Mouse (Mus musculus): ENCODE results near the gene Tstd1.

Gene Tstd1

DNA sequence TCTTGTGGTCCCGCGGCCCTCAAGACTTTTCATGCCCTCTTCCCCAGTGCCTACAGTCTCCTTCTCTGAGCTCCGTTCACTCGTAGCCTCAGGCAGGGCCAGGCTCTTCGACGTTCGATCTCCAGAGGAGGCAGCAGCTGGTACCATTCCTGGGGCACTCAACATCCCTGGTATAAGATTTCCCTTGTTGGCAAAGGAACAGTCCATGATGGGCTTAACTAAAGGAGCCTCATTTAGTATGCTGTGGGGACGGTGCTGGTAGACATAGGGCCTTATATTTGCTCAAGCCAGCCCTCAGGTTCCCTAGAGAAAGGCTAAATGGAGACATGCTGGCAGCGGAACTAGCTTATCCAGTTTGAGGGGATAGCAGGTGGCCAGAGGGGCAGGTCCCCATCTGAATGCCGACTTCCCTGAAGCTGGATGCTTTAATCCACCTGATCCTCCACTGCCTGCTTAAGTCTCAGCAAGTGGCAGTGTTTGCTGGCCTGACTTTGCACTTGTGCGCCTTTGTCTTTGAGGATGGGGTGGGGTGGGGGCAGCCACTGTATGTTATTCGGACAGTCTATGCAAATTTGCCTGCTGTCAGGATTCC lies 715 bp downstream of the Tstd1 start:
- DNase-seq: no peak

DNA sequence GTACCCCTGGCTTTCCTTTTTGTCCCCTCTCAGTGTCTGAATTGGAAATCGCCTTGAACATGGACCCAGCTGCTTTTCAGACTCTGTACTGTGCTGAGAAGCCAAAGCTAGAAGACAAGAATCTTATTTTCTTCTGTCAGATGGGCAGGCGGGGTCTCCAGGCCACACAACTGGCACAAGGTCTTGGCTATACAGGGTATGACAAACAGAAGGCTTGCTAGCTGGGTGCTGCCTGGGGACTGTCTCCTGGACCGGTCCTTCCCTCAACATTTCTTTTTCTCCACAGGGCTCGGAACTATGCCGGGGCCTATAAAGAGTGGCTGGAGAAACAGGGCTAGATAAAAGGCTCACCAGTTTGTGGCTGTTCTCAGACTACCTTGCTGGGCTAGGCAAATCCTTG lies 1.2 kb downstream of the Tstd1 start:
- DNase-seq: no peak

DNA sequence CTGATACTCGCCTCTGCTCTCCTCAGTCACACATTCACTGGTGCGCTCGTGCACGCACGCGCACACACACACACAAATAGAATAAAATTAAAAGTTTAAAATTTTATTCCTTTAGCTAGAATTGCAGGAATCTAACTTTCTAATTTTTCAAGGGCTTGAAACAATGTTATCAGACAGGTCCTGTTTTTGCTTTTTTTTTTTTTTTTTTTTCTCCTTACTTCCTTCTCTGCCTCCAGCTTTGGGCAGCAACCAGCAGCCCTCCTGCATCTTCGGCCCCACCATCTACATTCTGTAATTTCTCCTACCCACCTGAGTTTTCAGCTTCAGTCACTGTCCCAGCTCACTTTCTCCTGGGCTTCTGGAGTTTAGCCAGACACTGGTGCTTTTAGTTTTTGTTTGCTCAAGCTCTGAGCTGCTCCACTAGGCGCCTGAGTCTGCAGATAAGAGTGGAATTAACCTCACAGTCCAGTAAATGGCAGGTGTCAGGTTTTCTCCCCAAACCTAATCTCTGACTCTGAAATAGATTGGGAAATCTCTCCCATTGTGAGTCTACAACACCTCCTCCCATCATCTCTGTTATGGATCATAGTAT lies 3.9 kb downstream of the Tstd1 start:
- no peak for DNase-seq

DNA sequence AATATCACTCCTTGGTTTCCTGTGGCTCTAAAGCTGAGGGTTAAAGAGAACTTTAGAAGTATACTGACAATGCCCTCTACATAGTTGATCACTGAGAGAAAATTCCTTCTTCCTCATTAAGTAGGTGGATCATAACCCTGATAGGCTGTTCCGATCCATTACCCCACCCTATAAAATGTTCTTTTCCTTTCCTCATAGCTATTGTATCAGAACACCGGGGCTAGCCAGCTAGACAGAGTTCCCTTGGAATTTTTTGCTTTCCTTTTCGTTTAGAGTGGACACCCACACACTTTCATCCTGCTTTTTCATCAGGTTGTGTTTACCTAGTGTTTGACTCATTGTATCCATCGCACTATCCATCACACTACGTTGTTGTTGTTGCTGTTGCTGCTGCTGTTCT lies 6.0 kb downstream of the Tstd1 start:
- DNase-seq: no peak

DNA sequence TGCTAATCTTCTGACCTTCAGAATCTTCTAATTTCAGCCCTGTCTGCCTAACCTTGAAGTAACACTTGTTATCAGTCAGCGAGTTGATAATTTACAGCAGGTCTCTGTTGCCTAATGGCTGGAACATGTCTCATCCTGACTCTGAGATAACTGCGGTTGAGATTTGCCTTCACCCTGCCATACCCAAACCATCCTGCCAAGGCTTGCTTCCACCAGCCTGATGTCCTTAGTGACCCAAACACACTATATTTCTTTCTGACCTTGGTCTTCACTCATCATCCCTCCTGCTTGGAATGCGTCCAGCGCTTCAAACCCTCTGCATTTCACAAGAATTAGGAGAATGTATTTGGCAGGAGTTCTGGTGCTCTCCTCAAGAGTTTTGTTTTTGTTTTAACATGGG lies 6.5 kb downstream of the Tstd1 start:
- no peak for DNase-seq

DNA sequence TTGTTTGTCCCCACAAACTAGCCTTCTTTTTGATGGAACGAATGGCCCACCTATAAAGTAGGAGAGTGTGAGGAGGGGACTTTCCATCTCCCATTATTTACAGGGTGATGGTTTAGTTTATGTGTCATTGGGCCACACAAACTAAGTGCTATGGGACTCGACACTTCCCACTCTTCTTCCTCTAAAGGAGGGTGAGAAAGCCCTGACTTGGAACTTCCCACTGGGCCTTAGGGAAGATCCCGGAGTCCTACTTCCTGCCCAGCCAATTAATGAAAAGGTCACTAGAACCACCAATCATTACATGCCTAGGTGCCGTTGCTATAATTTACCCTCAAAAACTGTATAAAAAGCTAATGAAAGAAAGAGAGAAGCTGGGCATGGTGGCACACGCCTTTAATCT lies 13.5 kb downstream of the Tstd1 start:
- no peak for DNase-seq

DNA sequence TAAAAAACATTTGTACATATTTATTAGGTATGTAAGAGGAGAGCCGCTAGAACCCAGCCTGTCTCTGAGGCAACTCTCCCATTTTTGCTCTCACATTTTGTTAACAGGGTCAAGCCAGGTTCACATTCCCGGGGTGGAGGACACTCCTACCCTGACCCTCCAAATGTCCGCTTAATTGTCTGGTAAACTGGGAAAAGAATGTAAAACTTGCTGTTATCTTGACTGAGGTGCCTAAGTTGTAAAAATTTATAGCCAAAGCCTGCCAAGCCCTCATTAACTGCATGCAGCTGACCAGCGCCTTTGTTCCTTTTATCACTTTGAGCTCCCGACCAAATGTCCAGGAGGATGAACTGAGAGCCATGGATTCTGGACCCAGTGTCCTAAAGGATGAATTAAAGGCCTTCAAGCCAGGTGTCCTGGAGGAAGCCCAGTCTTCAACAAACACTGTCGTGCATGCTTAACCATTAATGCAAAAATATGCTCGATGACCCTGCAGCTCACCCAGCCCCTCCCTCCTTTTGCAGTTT lies 16.7 kb downstream of the Tstd1 start:
- DNase-seq: no peak

DNA sequence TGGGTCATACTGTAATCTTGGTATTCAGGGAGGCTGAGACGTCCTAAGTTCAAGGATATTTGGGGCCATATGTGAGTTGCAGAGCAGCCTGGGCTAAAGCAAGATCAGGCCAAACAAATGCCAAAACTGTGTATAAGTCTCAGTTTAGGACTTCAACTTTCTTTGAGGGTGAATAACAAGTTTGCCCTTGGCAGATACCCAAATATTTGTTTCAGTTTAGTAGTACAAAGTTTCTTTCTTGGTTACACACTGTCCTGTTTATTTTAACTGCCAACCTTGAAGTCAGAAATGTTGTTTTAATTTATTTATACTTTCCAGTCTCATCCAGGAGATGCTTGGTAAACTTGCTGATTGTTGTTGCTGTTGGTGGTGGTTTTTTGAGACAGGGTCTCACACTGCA lies 17.3 kb downstream of the Tstd1 start:
- DNase-seq: no peak

DNA sequence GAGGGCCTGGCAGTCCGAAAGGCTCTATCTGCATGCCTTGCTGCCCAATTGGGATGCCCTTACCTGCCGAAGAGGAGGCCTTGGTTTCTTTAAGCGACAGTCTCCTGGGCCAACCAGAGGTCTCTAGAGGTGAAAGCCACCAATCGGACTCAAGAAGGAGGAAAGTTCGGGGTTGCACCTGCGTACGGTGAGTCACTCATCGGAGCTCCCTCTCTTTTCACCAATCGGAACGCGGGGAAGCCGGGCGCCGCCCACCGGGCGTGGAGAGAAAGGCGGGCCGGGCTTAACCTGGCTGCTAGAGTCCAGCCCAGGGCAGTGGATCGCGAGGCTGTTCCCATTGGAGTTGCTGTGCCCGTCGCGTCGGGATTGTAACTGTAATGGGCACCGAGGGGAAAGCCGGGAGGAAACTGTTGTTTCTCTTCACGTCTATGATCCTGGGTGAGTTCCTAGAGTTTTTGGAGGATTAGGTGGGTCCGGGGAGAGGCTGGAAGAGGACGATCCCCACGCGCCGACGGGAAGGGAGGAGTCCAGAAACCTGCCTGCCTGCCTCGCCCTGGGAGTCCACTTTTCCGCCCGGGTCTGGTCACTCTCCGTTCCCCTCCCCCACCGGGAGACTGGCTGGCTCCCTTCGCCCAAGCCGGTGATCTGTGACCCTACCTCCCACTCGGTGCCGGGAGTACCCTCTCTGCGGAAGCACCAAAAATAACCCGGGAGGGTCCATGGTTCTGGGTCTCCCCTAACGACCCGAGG lies 18.8 kb downstream of the Tstd1 start, which contains the start of gene F11r:
TSS of gene F11r (plus strand) at position 272 of the 750 bp plus-strand sequence.
- DNase-seq: peak; percentile 41 to 55

DNA sequence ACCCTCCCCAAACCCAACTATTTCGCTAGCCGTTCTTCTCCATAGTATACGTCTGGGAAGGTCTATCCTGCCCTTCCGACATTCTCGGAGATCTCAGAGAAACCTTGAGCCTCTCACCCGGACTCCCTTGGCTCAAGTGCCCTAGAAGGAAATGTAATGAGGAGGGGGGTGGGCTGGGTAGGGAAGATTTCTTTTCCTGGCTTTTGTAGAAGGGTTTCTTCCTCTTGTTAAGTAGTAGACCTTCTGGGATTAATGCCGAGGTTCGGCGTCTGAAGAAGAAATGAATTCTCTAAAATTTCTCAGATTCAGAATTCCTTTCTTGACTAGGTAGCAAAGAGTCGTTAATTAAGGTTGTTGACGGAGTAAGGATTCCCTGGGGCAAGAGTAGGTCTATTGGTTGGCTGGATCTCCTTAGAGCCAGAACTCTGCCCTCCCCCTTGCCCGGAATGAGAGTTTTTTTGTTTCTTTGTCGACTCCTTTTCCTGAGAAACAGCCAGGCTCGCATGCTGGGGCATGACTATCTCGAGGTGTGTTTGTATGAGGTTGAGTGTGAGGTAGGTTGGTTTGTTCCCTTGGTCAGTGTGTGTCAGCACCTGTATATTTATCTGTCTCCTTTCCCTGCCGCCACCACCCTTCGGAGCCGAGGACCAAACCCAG lies 19.5 kb downstream of the Tstd1 start:
- DNase-seq: no peak

DNA sequence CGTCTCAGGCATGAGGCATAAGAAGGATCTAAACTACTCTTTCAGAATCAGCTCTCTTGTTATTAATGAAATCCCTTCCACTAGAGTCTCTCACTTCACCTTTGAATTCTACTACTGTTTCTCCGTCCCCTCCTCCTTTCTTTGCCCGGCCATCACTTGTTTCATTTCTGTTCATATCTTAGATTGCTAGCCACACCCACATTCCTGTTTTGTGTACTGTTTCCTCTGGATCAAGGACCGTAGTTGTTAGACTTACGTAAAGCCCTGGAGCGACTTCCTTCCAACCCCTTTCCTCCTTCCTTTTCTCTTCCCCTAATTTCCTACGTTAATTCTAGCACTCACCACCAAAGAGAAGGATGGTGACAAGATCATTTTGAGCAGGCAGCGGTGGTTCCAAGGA lies 20.4 kb downstream of the Tstd1 start:
- DNase-seq: no peak

DNA sequence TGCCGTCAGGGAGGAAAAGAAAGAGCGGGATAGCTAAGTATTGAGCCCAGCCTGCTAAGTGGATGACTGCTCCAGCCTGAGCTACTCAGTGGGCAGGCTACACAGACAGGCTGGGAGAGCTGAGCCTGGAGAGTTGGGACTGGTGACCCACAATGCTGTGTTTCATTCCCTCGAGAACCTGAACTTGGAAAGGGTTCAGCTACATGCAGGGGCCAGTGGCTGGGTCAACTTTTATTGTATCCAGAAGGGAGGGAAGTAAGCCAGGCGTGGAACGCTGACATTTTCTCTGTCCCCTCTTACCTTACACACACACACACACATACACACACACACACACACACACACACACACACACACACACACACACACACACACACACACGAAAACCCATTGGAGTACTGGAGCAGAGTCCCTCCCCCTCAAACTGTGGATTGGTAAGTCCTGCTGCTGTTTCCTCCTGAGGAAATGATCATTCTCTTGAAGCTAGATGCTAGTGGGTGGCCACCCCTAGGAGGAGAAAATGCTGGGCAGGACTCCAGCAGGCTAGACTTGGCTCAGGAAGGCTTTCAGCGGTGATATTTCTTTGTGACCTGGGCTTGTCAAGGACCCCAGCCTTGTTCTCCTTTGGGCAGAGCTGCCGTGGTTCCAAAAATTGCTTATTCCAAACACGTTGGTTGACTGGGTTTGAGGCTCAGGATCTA lies 21.5 kb downstream of the Tstd1 start:
- no peak for DNase-seq

DNA sequence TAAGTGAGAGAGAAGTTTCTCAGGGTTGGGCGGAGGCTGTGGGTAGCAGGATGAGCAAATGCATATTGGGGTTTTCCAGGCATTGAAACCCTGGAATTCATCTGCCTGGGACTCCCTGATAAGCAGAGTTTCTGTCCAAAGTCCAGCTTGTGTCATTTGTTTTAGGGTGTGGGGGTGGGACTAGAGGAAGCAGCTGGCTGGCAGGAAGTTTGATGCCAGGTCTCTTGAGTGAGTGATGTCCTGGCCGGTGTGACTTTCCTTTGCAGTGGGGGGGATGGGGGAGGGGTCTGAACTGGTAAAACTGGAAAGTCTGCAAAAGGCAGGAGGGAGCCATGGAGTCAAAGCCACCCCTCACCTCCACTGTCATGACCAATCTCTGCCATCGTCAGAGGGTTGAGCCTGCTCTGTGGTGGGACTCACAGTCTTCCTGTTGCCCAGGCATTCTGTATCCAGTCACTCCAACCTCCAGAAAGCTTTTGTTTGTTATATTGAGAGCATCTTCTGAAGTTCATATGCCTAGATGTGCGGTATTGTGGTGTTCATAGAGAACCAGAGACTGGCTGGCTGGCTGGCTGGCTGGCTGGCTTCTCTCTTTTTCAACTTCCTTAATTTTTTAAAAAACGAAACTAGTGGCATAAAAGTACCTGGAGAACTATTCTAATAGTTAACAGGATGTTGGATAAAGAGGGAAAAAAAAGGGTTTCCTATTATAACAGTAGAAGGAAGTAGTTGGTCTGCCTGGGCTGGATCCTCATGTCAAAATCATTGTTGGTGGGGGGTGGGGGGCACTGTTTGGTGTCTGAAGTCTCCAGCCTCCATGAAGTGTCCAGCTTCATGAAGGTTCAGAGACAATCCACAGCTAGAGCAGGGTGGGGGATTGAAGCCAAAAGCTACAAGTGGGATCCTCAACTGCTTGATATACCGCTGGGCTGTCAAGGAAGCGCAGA lies 23.1 kb downstream of the Tstd1 start:
- no peak for DNase-seq

DNA sequence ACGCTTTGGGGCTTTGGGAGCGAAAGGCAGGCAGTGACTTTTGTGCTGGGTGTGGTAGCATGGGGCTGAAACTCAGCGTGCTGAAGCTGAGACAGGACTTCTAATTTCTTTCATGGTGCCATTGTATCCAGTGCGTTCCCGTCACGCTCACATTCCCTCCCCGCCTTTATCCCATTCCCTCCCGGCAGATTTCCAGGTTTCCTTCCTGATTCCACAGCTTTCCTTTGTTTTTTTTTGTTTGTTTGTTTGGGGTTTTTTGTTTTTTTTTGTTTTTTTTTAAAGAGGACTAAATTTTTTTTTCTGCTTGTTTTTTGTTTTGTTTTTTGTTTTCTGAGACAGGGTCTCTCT lies 23.7 kb downstream of the Tstd1 start:
- DNase-seq: no peak

DNA sequence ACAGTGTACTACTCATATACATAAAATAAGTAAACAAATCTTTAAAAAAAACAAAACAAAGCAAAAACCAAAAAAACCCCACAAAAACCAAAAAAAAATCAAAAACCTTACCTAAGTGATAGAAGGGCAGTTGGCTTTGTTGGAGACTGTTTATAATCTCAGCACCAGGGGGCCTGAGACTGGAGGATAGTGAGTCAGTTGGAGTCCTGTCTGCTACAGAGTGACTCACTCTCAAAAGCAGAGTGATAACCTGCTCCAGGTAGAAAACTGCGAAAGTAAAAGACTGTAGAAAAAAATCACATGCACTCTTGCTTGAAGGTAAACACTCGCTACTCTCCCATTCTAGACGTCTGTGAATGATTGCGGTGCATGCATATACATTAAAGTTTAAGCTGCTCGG lies 26.4 kb downstream of the Tstd1 start:
- no peak for DNase-seq

DNA sequence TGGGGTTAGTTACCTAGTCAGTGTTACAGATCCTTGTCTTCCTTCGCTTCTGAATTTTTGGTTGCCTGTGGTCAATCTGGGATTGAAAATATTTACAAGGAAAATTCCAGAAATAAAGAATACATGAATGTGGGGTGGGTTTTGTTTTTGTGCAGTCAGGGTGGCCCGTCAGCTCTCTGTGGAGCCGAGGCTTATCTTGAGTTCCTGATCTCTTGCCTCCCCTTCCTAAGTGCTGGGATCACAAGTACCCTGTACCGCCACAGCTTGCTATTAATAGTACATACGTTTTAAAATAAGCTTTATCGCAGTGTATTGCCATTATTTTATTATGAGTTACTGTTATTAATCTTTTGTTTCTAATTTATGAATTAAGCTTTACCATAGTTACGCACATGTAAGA lies 28.2 kb downstream of the Tstd1 start:
- no peak for DNase-seq

DNA sequence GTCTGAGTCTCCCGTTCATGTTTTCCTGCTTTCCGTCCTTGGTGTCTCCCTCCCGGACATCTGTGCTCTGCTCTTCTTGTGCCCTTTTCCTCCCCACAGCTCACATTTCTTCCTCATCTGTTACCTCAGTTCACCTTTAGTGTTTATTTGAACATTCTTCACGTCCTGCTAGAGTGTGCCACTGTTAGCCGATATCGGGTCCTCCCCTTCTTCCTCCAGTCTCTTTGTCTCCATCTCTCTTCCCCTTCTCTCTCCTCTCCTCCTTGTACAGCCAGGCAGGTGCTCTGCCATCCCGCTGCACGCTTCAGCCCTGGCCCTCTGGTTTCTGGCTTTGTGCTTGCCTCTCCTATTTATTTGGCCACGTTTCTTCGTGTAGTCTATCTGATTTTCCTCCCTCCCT lies 29.0 kb downstream of the Tstd1 start:
- no peak for DNase-seq

DNA sequence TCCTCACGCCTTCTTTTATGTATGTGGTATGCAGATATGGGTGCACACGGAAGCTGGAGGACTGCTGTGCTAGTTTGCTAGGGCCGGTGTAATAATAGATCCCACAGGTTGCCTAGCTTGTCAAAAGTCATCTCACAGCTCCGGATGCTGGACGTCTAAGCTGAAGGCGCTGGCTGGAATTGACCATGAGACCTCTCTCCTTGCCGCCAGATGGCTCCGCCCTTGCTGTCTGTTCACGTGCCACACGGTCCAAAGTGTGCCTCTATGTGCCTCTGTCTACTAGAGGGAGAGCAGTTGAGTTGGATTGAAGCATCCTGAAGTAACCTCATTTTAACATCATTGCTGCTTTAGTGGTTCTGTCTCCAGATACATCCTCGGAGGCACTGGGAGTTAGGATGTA lies 31.4 kb downstream of the Tstd1 start:
- DNase-seq: no peak

DNA sequence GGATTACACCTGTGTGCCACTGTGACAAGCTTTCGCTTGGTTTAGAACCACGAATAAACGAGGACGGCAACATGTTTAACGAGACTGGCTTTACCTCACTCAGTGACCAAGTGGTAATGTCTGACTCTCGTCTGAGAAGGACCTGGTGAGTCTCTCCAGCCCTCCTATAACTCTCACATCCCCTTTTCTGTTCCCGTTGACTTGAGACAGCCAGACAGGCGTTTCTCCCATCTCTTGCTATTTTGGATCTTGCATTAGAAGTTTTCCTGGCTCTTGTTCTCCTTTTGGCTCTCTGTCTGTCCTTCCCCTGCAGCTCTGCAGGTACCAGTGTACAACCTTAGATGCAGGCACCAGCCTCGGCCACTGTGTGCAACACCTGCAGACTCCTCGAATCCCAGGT lies 32.3 kb downstream of the Tstd1 start:
- no peak for DNase-seq

DNA sequence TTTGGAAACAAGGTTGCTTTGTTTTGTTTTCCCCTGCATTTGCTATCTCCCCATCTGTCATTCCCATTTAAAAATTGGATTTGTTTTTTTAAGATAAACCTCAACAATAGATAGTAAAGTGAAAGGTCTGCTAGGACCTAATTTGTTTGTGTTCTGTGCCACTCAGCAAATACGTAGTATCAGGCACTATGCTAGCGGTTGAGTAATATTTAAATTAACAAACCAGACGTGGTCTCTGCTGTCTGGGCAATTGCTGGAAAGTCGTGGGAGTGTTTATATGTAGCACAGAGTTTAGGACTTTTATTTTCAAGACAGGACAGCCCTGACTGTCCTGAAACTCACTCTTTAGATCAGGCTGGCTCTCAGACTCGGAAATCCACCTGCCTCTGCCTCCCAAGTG lies 33.9 kb downstream of the Tstd1 start:
- DNase-seq: no peak

DNA sequence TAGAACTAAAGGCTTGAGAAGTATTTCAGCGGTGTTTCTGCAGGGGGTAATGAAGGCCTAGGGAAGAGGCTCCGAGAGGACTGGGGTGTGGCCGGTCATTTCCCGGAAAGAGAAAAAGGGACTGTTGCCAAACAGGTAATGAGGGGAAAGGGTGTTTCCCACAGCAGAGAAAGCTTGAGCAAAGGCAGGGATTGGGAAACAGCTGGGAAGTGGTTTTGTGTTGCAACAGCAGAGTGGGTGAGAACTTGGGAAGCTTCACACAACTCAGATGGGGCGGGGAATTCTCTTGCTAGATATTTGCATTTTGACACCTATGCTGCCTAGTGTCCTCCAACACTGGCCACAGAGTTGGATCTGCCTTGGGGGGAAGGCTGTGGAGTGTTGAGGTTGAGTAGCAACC lies 34.3 kb downstream of the Tstd1 start:
- no peak for DNase-seq

DNA sequence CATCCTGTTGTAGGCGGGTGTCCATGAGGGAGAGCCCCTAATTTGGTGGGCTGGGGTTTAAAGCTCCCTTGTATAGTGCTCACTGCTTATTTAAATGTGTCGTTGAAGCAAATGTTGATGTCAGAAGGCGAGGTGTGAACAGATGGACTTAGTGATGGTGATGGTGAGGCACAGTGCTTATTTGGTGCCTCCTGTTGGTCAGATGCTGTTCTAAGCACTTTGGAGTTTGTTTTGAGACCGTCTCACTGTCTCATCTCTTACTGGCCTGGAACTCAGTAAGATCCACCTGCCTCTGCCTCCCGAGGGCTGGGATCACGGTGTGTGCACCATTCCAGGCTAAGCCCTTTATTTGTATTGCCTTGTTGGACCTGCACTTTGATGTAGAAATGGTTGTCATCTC lies 36.3 kb downstream of the Tstd1 start:
- no peak for DNase-seq
